Mouse (Mus musculus) kidney, embryonic 15.5 days (tissue): ENCODE measurements around the gene Itgb4. TPM values are rescaled to one million over a fixed set of nuclear protein-coding genes. Genes with fewer than 3 reads are reported as not detected.

Experiments
- ATAC-seq: fragments of 200-750 bp; cut with Nextera tagmentation; replicated peaks from 2 replicates; pipeline ENCODE4 v1.8.0; 2017; ENCODE audit warnings: moderate TSS enrichment; ENCODE audit not compliant: low FRiP score
- H3K27ac ChIP-seq: fragments of 300-500 bp; sonication (generic); 2 replicates; pipeline ENCODE4 v1.5.1; 2015; ENCODE audit warnings: mild to moderate bottlenecking, inconsistent platforms
- H3K27me3 ChIP-seq: fragments of 300-500 bp; sonication (generic); 2 replicates; pipeline ENCODE4 v1.6.1; 2015; ENCODE audit warnings: inconsistent platforms
- H3K36me3 ChIP-seq: fragments of 300-500 bp; sonication (generic); 2 replicates; pipeline ENCODE4 v1.6.1; 2015; ENCODE audit warnings: inconsistent platforms
- H3K4me1 ChIP-seq: fragments of 300-500 bp; sonication (generic); 2 replicates; pipeline ENCODE4 v1.6.1; 2015; ENCODE audit warnings: inconsistent platforms
- H3K4me2 ChIP-seq: fragments of 300-500 bp; sonication (generic); 2 replicates; pipeline ENCODE4 v1.6.1; 2015; ENCODE audit warnings: moderate library complexity, mild to moderate bottlenecking, inconsistent platforms
- H3K4me3 ChIP-seq: fragments of 300-500 bp; sonication (generic); replicated peaks from 2 replicates; pipeline ENCODE4 v1.5.1; 2015; ENCODE audit warnings: mild to moderate bottlenecking, inconsistent platforms
- H3K9ac ChIP-seq: fragments of 300-500 bp; sonication (generic); 2 replicates; pipeline ENCODE4 v1.6.1; 2015; ENCODE audit warnings: mild to moderate bottlenecking, inconsistent platforms
- H3K9me3 ChIP-seq: fragments of 300-500 bp; sonication (generic); replicated peaks from 2 replicates; pipeline ENCODE4 v1.6.1; 2016; ENCODE audit warnings: inconsistent platforms
- whole genome bisulfite sequencing: fragments of 180-500 bp; shearing (Covaris S2); methylation state at CpG from one replicate; pipeline ENCODE4 v1.1.7; 2015; ENCODE audit warnings: mixed read lengths; 5-methylcytosine and 5-hydroxymethylcytosine counted together
- polyA plus RNA-seq: library from polyadenylated mRNA; unstranded; fragments of >200 nt; fragmentation: Nextera tagmentation; extraction: Ambion mirVana; gene quantifications from 2 replicates; pipeline ENCODE4 v1.2.1, GENCODE M21; 2015

Itgb4 gene
- polyA plus RNA-seq, 1 experiment from 2014 or later = 2.7 TPM

DNA sequence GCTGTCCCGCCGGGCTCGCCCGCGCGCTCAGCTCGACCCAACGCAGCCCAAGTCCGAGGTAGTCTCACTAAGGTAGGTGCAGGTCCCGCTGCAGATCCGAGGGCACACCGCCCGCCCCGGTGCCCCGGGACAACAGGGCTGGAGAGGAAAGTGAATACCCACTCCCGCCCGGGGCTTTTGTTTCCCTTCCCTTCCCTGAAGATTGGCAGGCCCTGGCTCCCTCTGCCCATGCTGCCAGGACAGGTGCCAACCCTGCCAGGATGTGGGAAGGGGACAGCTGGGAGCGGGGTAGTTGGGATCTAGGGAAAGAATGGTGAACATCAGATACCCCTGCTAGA lies 543 bp downstream of the Itgb4 start:
- Histone ChIP-seq H3K9me3 (no peaks in the 10 kb centered on the region), H3K27ac (no peak overlapping the region), H3K27me3 (peaks cover 49% of the 10 kb centered on the region), H3K4me3 (peak overlapping the region; percentile 50), H3K9ac (peak overlapping the region; percentile 46), H3K4me2 (peak overlapping the region; percentile 79), H3K36me3 (no peaks in the 10 kb centered on the region), H3K4me1 (peaks cover 27% of the 10 kb centered on the region)
- ATAC-seq = no peak
- WGBS = 4% methylated on average over 18 of the region's 18 CpGs

DNA sequence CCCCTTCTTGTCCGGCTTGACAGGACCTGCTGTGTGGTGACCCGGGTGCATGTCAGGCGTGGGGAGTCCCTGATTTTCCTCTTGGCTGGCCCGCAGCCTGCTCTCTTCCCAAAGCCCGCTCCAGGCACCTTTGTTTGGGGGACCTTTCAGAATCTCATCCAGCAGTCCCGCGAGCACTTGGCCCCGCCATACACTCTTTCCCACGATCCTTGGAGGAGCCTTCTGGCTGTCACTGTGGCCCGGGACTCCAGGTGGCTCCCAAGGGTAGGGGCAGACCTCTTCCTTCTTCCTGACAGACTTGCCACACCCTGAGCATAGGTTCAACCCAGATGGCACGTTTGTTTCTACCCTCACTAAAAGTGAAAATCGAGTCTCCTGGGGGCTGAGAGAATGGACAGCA lies 1.0 kb downstream of the Itgb4 start:
- H3K9ac ChIP-seq = no peak overlapping the region
- H3K9me3 ChIP-seq = no peaks in the 10 kb centered on the region
- ATAC-seq = no peak
- peak overlapping the region; percentile 79 for H3K4me2 ChIP-seq
- peaks cover 49% of the 10 kb centered on the region for H3K27me3 ChIP-seq
- H3K27ac ChIP-seq = no peak overlapping the region
- 33% methylated on average over 12 of the region's 12 CpGs for WGBS
- no peaks in the 10 kb centered on the region for H3K36me3 ChIP-seq
- peak overlapping the region; percentile 50 for H3K4me3 ChIP-seq
- peaks cover 22% of the 10 kb centered on the region for H3K4me1 ChIP-seq

GRCm38 (mm10) chr11:115982472-115982871 lies 8.0 kb downstream of the Itgb4 start:
- no peaks in the 10 kb centered on the region for H3K4me1 ChIP-seq
- H3K9me3 ChIP-seq = no peaks in the 10 kb centered on the region
- H3K36me3 ChIP-seq = no peaks in the 10 kb centered on the region
- no peak overlapping the region for H3K4me2 ChIP-seq
- ATAC-seq = no peak
- H3K27ac ChIP-seq = no peak overlapping the region
- WGBS = 87% methylated on average over 15 of the region's 15 CpGs
- peaks cover 10% of the 10 kb centered on the region; the same call in 1 of the 2 replicates for H3K27me3 ChIP-seq
- no peak overlapping the region for H3K9ac ChIP-seq
- no peak overlapping the region for H3K4me3 ChIP-seq

GRCm38 (mm10) chr11:115983291-115983690 lies 8.8 kb downstream of the Itgb4 start:
- WGBS = 74% methylated on average over 8 of the region's 8 CpGs
- ATAC-seq = no peak
- Histone ChIP-seq H3K36me3 (no peaks in the 10 kb centered on the region), H3K9ac (no peak overlapping the region), H3K4me1 (no peaks in the 10 kb centered on the region), H3K9me3 (no peaks in the 10 kb centered on the region), H3K4me2 (no peak overlapping the region), H3K27ac (no peak overlapping the region), H3K27me3 (0 out of 2 replicates have a peak, but pooled peaks cover 3% of the 10 kb centered on the region), H3K4me3 (no peak overlapping the region)

DNA sequence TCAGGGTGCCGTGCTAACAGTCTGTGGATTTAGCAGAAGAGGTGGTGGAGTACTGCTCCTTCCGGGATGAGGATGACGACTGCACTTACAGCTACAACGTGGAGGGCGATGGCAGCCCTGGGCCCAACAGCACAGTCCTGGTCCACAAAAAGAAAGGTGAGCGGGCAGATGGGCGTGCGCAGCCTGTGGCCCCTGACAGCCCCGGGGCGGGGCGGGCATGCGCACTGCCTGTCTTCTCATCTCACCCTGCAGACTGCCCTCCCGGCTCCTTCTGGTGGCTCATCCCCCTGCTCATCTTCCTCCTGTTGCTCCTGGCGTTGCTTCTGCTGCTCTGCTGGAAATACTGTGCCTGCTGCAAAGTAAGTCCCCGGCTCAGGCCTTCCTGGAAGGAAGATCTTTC lies 15.2 kb downstream of the Itgb4 start:
- H3K4me2 ChIP-seq = peak overlapping the region; percentile 48
- H3K9me3 ChIP-seq = no peaks in the 10 kb centered on the region
- H3K27ac ChIP-seq = no peak overlapping the region
- no peaks in the 10 kb centered on the region for H3K36me3 ChIP-seq
- H3K4me3 ChIP-seq = peak overlapping the region; percentile 27
- H3K27me3 ChIP-seq = 0 out of 2 replicates have a peak, but pooled peaks cover 3% of the 10 kb centered on the region
- H3K9ac ChIP-seq = no peak overlapping the region
- ATAC-seq = no peak
- H3K4me1 ChIP-seq = 0 out of 2 replicates have a peak, but pooled peaks cover 5% of the 10 kb centered on the region
- 38% methylated on average over 15 of the region's 15 CpGs for WGBS

GRCm38 (mm10) chr11:115992098-115992497 lies 17.6 kb downstream of the Itgb4 start:
- Histone ChIP-seq H3K9me3 (no peaks in the 10 kb centered on the region), H3K36me3 (no peaks in the 10 kb centered on the region), H3K9ac (no peak overlapping the region), H3K27me3 (0 out of 2 replicates have a peak, but pooled peaks cover 3% of the 10 kb centered on the region), H3K4me2 (no peak overlapping the region), H3K27ac (no peak overlapping the region), H3K4me1 (0 out of 2 replicates have a peak, but pooled peaks cover 5% of the 10 kb centered on the region), H3K4me3 (no peak overlapping the region)
- WGBS = 53% methylated on average over 4 of the region's 4 CpGs
- no peak for ATAC-seq

DNA sequence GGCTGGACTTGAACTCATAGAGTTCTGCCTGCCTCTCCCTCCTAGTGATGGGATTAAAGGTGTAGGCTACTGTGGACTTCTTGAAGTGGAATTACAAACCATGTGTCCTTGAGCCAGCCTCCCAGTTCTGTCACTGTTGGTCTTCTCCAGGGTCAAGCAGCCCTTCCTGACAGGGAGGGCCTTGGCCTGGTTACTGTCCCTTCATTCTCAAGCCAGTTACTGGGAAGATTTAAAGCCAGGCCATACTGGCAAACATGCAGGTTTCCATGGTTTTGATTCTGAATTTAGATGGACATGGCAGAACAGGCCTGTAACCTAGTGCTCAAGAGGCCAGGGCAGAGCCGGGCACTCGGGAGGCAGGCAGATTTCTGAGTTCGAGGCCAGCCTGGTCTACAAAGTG lies 20.7 kb downstream of the Itgb4 start:
- no peak for ATAC-seq
- no peak overlapping the region for H3K4me3 ChIP-seq

GRCm38 (mm10) chr11:115997047-115997446 lies 22.5 kb downstream of the Itgb4 start:
- H3K27me3 ChIP-seq = peaks cover 8% of the 10 kb centered on the region; the same call in 1 of the 2 replicates
- peaks cover 5% of the 10 kb centered on the region for H3K4me1 ChIP-seq
- H3K4me3 ChIP-seq = no peak overlapping the region
- no peak overlapping the region for H3K9ac ChIP-seq
- WGBS = 77% methylated on average over 4 of the region's 4 CpGs
- no peaks in the 10 kb centered on the region for H3K36me3 ChIP-seq
- no peak for ATAC-seq
- H3K27ac ChIP-seq = no peak overlapping the region
- no peaks in the 10 kb centered on the region for H3K9me3 ChIP-seq
- H3K4me2 ChIP-seq = no peak overlapping the region

More for the DNA sequence above, 20.7 kb downstream of the Itgb4 start:
- no peak overlapping the region for H3K4me2 ChIP-seq
- no peak overlapping the region for H3K27ac ChIP-seq
- H3K9ac ChIP-seq = no peak overlapping the region
- no peaks in the 10 kb centered on the region for H3K9me3 ChIP-seq
- H3K27me3 ChIP-seq = peaks cover 5% of the 10 kb centered on the region; the same call in 1 of the 2 replicates
- WGBS = 90% methylated on average over 3 of the region's 3 CpGs
- H3K36me3 ChIP-seq = no peaks in the 10 kb centered on the region
- H3K4me1 ChIP-seq = peaks cover 2% of the 10 kb centered on the region

- H3K9ac ChIP-seq = no peak overlapping the region
- no peaks in the 10 kb centered on the region for H3K36me3 ChIP-seq
- ATAC-seq = no peak
- H3K4me2 ChIP-seq = no peak overlapping the region
- H3K27ac ChIP-seq = no peak overlapping the region
- H3K4me1 ChIP-seq = peaks cover 5% of the 10 kb centered on the region
- no peak overlapping the region for H3K4me3 ChIP-seq
- H3K9me3 ChIP-seq = no peaks in the 10 kb centered on the region
- WGBS = 72% methylated on average over 5 of the region's 5 CpGs
- H3K27me3 ChIP-seq = peaks cover 8% of the 10 kb centered on the region; the same call in 1 of the 2 replicates
Observed at GRCm38 (mm10) chr11:115997662-115998061, 23.2 kb downstream of the Itgb4 start.

GRCm38 (mm10) chr11:115999027-115999426 lies 24.5 kb downstream of the Itgb4 start:
- no peaks in the 10 kb centered on the region for H3K9me3 ChIP-seq
- no peaks in the 10 kb centered on the region for H3K36me3 ChIP-seq
- H3K27me3 ChIP-seq = peaks cover 8% of the 10 kb centered on the region; the same call in 1 of the 2 replicates
- no peak overlapping the region for H3K27ac ChIP-seq
- H3K4me2 ChIP-seq = no peak overlapping the region
- WGBS = 66% methylated on average over 7 of the region's 7 CpGs
- H3K4me3 ChIP-seq = no peak overlapping the region
- no peak overlapping the region for H3K9ac ChIP-seq
- H3K4me1 ChIP-seq = peaks cover 5% of the 10 kb centered on the region
- ATAC-seq = no peak

GRCm38 (mm10) chr11:115999538-116000143 lies 25.1 kb downstream of the Itgb4 start:
- Histone ChIP-seq H3K9me3 (no peaks in the 10 kb centered on the region), H3K4me3 (no peak overlapping the region), H3K27ac (no peak overlapping the region), H3K9ac (no peak overlapping the region), H3K4me1 (peaks cover 11% of the 10 kb centered on the region), H3K36me3 (no peaks in the 10 kb centered on the region), H3K27me3 (peaks cover 8% of the 10 kb centered on the region; the same call in 1 of the 2 replicates), H3K4me2 (no peak overlapping the region)
- ATAC-seq = no peak
- whole genome bisulfite sequencing = 15% methylated on average over 14 of the region's 14 CpGs

DNA sequence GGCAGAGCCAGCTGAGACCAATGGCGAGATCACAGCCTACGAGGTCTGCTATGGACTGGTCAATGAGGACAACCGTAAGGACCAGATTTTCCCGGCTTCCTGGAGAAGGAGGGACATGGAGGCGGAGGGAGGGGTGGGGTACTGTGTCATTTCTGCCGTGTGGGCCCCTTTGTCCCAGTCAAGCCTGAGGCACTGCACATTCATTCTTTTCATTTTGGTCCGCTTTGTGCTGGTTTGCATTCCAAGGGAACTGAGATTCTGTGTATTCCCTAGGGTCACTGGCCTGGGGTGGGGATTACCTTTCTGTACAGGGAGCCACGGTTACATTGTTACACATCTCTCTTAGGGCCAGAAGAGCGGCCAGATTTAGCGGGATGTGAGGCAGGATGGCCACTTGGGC lies 26.1 kb downstream of the Itgb4 start:
- H3K27ac ChIP-seq = no peak overlapping the region
- ATAC-seq = no peak
- peaks cover 20% of the 10 kb centered on the region for H3K4me1 ChIP-seq
- H3K27me3 ChIP-seq = peaks cover 8% of the 10 kb centered on the region; the same call in 1 of the 2 replicates
- 48% methylated on average over 10 of the region's 10 CpGs for WGBS
- H3K4me2 ChIP-seq = no peak overlapping the region
- no peak overlapping the region for H3K4me3 ChIP-seq
- no peaks in the 10 kb centered on the region for H3K36me3 ChIP-seq
- no peaks in the 10 kb centered on the region for H3K9me3 ChIP-seq
- H3K9ac ChIP-seq = no peak overlapping the region

DNA sequence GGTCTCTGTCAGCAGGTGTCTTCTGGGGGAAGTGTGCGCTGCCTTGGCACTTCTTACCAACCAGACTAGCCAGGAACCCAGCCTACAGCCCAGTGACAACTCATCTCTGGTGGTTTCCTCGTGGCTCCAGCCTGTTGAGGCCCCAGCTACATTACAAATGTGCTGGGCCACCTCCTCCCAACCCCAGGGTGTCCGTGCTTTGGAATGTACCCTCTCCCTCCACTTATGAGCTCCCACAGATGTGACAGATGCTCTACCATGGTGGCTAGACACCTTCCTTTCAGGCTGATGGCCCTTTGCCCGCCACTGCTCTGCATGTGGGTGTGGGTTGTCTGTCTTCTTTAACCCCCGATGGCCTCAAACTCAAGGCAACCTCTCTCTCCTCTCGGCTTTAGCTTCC lies 27.2 kb downstream of the Itgb4 start:
- no peak for ATAC-seq
- 61% methylated on average over 6 of the region's 6 CpGs for WGBS
- Histone ChIP-seq H3K9me3 (no peaks in the 10 kb centered on the region), H3K4me2 (no peak overlapping the region), H3K27ac (no peak overlapping the region), H3K4me1 (peaks cover 31% of the 10 kb centered on the region), H3K9ac (no peak overlapping the region), H3K4me3 (no peak overlapping the region), H3K27me3 (peaks cover 8% of the 10 kb centered on the region; the same call in 1 of the 2 replicates), H3K36me3 (peaks cover 3% of the 10 kb centered on the region; the same call in 1 of the 2 replicates)
